ENCODE assay signal across 8 mouse cellular contexts in genomic region chr19:47412566-47413248, GRCm38 (mm10). TPM values are rescaled to one million over a fixed set of nuclear protein-coding genes. Genes with fewer than 3 reads are reported as not detected.
DNase-seq lines count a peak whose midpoint lies in the region; ATAC-seq and TF ChIP-seq lines count a peak whose summit lies in the region.

No protein-coding gene starts in this region.

- TF ChIP-seq CTCF in liver, embryonic 14.5 days (IDR thresholded peaks at IDR 0.05; ENCODE audit: low read depth): peak; percentile 39; the same call in 1 of the 2 replicates

- no peak for DNase-seq in forebrain, embryonic 10.5 days (ENCODE audit: extremely low spot score, low spot score)
- DNase-seq in spleen, adult 18-20 months: peak; percentile 53 to 62
- DNase-seq in spleen, postnatal 4 days (ENCODE audit: low spot score in 2 of 2): no peak
- no peak for DNase-seq in liver, embryonic 14.5 days (ENCODE audit: low read depth in 3 of 3, low spot score in 3 of 3)
- DNase-seq in thymus, postnatal 25 days: peak; percentile 71
- no peak for DNase-seq in left cerebral cortex, adult 9 months (ENCODE audit: low spot score in 2 of 2)
- DNase-seq in kidney, postnatal 25 days: no peak

- H3K27ac ChIP-seq in forebrain, embryonic 10.5 days: peak overlapping the region; percentile 52
- H3K27ac ChIP-seq in forebrain, embryonic 13.5 days: no peak overlapping the region
- H3K27ac ChIP-seq in liver, embryonic 14.5 days: no peak overlapping the region

- no peaks in the 10 kb centered on the region; the same call in 1 of the 2 replicates for H3K9me3 ChIP-seq in forebrain, embryonic 10.5 days
- 0 out of 2 replicates have a peak, but pooled peaks cover 5% of the 10 kb centered on the region for H3K9me3 ChIP-seq in forebrain, embryonic 13.5 days (replicated peaks)
- no peaks in the 10 kb centered on the region for H3K9me3 ChIP-seq in liver, embryonic 14.5 days (ENCODE audit: control insufficient read depth, low read length)

- H3K4me3 ChIP-seq in forebrain, embryonic 10.5 days: no peak overlapping the region
- no peak overlapping the region for H3K4me3 ChIP-seq in forebrain, embryonic 13.5 days
- no peak overlapping the region for H3K4me3 ChIP-seq in liver, embryonic 14.5 days (ENCODE audit: insufficient read depth in 1 of 2, low read depth in 2 of 2, low read length in 2 of 2)

- no peak overlapping the region for H3K9ac ChIP-seq in forebrain, embryonic 13.5 days
- no peak overlapping the region for H3K9ac ChIP-seq in liver, embryonic 14.5 days (replicated peaks)

- H3K36me3 ChIP-seq in forebrain, embryonic 10.5 days (replicated peaks): no peaks in the 10 kb centered on the region; the same call in 1 of the 2 replicates
- no peaks in the 10 kb centered on the region for H3K36me3 ChIP-seq in forebrain, embryonic 13.5 days (ENCODE audit: poor library complexity, severe bottlenecking)
- no peaks in the 10 kb centered on the region for H3K36me3 ChIP-seq in liver, embryonic 14.5 days (replicated peaks; ENCODE audit: control insufficient read depth, insufficient read depth, low read depth)

- TF ChIP-seq EP300 in liver, embryonic 14.5 days (IDR thresholded peaks at IDR 0.05; ENCODE audit: low read depth): no peak

- no peaks in the 10 kb centered on the region for H3K27me3 ChIP-seq in forebrain, embryonic 10.5 days (ENCODE audit: poor library complexity, severe bottlenecking)
- no peaks in the 10 kb centered on the region for H3K27me3 ChIP-seq in forebrain, embryonic 13.5 days
- no peaks in the 10 kb centered on the region for H3K27me3 ChIP-seq in liver, embryonic 14.5 days (ENCODE audit: control insufficient read depth, insufficient read depth, low read length)

- H3K4me2 ChIP-seq in forebrain, embryonic 13.5 days: no peak overlapping the region
- no peak overlapping the region for H3K4me2 ChIP-seq in liver, embryonic 14.5 days (ENCODE audit: low read depth)

- 80% methylated on average over 11 of the region's 11 CpGs for WGBS in forebrain, embryonic 10.5 days
- WGBS in forebrain, embryonic 13.5 days: 80% methylated on average over 11 of the region's 11 CpGs
- WGBS in liver, embryonic 14.5 days (ENCODE audit: insufficient replicate concordance): 58% methylated on average over 11 of the region's 11 CpGs

- no peak for ATAC-seq in forebrain, embryonic 13.5 days
- peak; percentile 48; the same call in 1 of the 2 replicates for ATAC-seq in liver, embryonic 14.5 days (ENCODE audit: insufficient read depth)

- peaks cover 49% of the 10 kb centered on the region for H3K4me1 ChIP-seq in forebrain, embryonic 10.5 days
- H3K4me1 ChIP-seq in forebrain, embryonic 13.5 days: no peaks in the 10 kb centered on the region
- H3K4me1 ChIP-seq in liver, embryonic 14.5 days (replicated peaks; ENCODE audit: control insufficient read depth in 2 of 2, insufficient read depth in 2 of 2, low read length in 1 of 2): peaks cover 0 to 4% of the 10 kb centered on the region in 2 experiments; a peak in 2 of 4 replicates

RNA-seq across cellular contexts. Expression of gene Sh3pxd2a, which starts 51.5 kb away (rescaled TPM):
- polyA plus RNA-seq in forebrain, embryonic 10.5 days (2016; fragmentation: Nextera tagmentation; extraction: Ambion mirVana): 1.5 and 1.8 TPM in 2 replicates
- 3.0 and 3.6 TPM in 2 replicates for polyA plus RNA-seq in forebrain, embryonic 13.5 days (2015; fragmentation: Nextera tagmentation; extraction: Ambion mirVana)
- 1.2 and 1.6 TPM in 2 replicates for polyA plus RNA-seq in liver, embryonic 14.5 days (2012; rRNA removed)
- 0.50 and 0.67 TPM in 2 replicates for polyA plus RNA-seq in liver, embryonic 14.5 days (2014; fragmentation: Nextera tagmentation; extraction: Ambion mirVana)

Comparison
In these comparisons a context has a peak if more than half of its experiments do, and no peak if none do; other contexts are left out.
1. DNase-seq: peak in spleen, adult 18-20 months (2 of 2) and thymus, postnatal 25 days (single experiment); none in forebrain, embryonic 10.5 days (single experiment), spleen, postnatal 4 days (0 of 2), liver, embryonic 14.5 days (0 of 3), left cerebral cortex, adult 9 months (0 of 2) and kidney, postnatal 25 days (0 of 2).